Mouse (Mus musculus): Measurements from ENCODE around the gene Klk10.

Gene Klk10

DNA sequence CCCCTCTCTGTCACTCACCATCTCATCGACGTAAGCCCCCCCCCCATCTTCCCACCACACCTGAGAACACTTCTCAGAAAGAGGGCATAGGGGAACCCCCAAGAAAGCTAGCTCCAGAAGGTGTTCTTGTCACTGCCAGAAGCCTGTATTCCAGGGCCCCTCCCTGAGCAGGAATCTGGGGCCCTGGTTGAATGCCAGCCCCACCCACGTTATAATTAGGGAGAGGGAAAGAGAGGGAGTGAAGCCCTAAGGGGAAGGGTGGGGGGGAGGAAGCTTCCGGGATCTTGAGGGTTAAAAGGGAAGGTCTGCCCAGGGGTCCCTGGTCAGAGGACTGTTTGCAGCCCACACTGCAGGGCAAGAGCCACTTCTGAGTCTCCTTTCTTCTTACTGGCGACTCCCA lies at the start of gene Klk10:
Klk10 (plus strand) TSS at position 290 of the 400 bp plus-strand sequence.
- no peak for DNase-seq (ENCODE audit: low spot score in 2 of 2)

DNA sequence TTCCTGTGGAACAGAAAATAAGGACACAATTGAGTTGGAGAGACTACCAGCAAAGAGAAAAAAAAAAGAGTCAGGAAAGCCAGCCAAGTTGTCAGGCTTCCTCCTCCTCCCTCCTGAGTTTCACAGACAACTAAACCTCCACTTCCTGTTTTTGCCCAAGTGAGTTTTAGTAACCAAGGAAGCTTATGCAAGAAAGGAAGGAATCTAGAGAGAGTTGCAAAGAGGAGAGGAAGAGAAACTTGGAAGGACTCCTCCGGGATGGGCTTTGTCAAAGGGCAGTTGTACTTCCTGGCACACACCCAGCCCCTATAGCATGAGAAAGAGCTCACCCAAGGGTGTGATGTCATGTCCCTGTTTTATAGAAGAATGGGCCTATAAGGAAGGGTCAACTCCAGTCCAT lies 33.0 kb upstream of the Klk10 start:
- no peak for DNase-seq (ENCODE audit: low spot score in 2 of 2)

DNA sequence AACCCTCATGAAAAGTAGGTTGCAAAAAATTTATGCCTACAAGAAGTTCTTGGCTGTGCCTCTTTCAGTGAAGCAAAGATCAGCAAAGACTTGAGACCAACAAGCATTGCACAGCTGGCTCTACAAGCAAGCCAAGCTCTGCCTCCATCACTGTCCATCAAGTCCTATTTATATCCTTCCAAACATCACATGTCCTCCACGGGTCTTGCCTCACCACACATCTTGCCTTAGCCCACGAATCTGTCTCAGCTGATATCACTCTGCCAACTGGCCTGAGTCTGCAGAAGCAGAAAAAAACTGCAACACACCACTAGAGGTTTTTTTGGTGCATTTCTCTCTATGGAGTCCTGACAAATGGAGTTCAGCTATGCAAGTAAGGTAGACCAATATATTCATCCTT lies 28.0 kb upstream of the Klk10 start:
- DNase-seq (ENCODE audit: low spot score in 2 of 2) = no peak

DNA sequence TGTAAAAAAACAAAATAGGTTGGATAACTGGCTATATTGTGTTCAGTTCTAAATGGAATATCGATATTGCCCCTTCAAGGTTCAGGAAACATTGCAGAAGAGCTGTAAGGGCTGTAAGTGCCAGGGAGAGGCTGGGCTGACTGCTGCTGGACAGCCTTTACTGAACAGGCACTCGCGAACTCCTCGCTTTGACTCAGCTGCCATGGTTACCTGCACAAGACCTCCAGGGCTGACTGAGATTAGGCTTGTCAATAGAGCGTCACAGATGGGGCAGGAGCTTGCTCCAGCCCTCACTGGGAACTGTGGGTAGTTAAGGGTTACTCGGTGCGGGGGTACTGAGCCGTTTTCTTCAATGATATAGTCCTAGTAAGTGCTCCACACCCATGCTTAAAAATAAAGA lies 14.4 kb upstream of the Klk10 start:
- DNase-seq (ENCODE audit: low spot score in 2 of 2) = no peak

DNA sequence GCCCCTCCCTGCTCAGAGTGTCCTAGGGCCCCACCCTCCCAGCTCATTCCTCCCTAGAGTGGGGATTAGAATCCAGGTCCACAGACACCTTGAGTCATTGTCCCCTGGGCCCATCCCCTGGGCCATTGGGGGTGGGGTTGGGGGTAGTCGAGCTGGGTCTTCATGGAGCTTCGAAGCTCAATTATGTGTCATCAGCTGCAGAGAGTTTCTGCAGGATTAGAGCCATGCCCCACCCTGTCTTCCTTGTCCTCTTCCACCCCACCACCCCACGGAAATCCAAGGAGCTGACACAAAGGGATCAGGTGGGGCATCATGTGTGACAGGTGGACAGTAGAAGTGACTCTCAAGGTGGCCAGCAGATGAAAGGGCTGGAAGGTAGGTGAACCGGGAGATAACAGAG lies 12.2 kb upstream of the Klk10 start, which contains the start of gene Klk12:
Klk12 (plus strand) TSS at position 301 of the 400 bp plus-strand sequence.
- peak in 1 of 2 experiments; percentile 1 for DNase-seq (ENCODE audit: low spot score in 2 of 2)

DNA sequence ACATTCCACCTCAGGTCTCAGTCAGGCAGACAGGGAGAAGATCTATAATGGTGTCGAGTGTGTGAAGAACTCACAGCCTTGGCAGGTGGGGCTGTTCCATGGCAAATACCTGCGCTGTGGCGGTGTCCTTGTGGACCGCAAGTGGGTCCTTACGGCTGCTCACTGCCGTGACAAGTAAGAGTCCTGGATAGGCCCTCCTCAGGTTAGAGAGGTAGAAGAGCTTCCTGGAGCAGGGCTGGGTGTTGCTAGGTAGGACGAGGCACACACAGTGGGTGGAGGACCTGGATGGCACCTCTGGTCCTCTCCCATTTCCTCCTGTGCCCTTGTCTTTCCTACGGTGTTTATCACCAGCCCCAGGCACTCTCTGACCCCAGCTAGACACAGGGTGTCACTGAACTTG lies 11.2 kb upstream of the Klk10 start:
- peak in 1 of 2 experiments; percentile 1 for DNase-seq (ENCODE audit: low spot score in 2 of 2)

DNA sequence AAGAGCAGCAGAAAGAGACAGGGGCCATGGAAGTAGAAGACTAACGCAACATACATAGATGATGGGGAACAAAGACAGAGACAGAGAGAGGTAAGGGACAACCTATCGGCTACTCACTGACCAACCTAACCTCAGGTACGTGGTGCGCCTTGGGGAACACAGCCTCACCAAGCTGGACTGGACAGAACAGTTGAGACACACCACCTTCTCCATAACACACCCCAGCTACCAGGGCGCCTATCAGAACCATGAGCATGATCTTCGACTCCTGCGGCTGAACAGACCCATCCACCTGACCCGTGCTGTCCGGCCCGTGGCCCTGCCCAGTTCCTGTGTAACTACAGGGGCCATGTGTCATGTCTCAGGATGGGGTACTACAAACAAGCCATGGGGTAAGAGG lies 10.1 kb upstream of the Klk10 start:
- peak in 1 of 2 experiments; percentile 2 for DNase-seq (ENCODE audit: low spot score in 2 of 2)

DNA sequence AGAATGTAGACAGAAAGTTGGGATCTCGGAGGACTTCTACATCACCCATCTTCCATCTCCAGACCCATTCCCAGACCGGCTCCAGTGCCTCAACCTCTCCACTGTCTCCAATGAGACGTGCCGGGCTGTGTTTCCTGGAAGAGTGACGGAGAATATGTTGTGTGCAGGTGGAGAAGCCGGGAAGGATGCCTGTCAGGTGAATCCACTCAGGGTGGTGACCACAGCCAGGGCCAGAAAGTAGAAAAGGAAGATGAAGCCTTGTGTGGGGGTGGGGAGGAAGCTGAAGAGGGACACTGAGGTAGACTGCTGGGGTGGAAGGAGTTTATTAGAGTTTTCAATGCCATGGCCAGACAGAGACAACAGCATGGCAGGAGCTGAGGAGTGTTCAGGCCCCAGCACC lies 8.9 kb upstream of the Klk10 start:
- peak in 1 of 2 experiments; percentile 3 for DNase-seq (ENCODE audit: low spot score in 2 of 2)

DNA sequence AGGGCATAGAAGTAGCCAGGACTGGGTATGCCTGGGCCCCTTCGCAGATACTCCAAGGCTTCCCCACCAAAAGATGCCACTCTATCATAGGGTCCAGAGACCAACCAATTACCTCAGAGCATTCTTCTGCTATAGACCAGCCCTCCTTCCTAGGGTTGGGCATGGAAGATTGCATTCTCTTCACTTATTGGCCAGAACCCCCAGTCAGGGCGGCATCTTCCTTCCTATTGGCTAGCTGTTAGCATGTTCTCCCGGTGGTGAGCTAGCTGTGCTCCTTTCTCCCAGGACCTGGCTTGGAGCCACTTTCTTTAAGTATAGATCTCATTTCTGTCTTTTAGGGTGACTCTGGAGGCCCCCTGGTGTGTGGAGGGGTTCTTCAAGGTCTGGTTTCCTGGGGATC lies 7.9 kb upstream of the Klk10 start:
- peak in 1 of 2 experiments; percentile 1 for DNase-seq (ENCODE audit: low spot score in 2 of 2)

DNA sequence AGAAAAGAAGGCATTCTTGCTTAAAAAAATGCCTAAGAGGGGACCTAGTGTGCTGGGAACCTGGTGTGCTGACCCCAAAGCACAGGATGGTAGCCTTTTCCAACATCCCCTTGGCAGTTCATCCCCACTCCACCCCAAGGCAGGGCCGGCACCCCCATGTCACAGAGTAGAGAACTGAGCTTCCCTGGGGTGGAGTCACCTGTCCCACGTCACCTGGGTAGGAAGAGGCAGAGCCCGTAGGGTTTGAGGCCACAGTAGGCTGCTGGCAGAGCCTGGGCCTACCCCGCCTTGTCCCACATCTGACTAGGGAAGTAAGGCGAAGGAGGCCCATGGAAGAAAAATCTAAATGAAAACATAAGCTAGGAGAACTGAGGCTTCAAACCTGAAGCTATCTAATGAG lies 6.5 kb upstream of the Klk10 start, which contains the start of gene Klk11:
Klk11 (plus strand) TSS at position 241 of the 400 bp plus-strand sequence.
- no peak for DNase-seq (ENCODE audit: low spot score in 2 of 2)

DNA sequence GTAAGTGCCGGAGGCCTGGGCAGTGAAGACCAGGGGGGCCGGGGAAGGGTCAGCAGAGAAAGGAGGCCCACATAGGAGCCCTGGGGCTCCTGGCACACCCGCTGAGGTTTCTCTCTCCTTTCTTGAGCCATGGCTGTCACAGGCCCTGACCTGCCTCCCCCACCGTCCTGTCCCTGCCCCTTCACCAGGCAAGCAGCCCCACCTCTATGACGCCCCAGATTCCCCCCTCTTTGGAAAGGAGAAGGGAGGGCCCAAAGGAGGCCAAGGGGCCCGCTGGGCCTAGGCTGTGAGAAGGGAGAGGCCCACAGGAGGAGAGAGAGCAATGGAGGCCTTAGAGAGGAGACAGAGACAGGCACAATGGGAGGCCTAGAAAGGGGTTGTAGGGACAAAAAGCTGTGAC lies 6.0 kb upstream of the Klk10 start:
- DNase-seq (ENCODE audit: low spot score in 2 of 2) = peak in 1 of 2 experiments; percentile 3

DNA sequence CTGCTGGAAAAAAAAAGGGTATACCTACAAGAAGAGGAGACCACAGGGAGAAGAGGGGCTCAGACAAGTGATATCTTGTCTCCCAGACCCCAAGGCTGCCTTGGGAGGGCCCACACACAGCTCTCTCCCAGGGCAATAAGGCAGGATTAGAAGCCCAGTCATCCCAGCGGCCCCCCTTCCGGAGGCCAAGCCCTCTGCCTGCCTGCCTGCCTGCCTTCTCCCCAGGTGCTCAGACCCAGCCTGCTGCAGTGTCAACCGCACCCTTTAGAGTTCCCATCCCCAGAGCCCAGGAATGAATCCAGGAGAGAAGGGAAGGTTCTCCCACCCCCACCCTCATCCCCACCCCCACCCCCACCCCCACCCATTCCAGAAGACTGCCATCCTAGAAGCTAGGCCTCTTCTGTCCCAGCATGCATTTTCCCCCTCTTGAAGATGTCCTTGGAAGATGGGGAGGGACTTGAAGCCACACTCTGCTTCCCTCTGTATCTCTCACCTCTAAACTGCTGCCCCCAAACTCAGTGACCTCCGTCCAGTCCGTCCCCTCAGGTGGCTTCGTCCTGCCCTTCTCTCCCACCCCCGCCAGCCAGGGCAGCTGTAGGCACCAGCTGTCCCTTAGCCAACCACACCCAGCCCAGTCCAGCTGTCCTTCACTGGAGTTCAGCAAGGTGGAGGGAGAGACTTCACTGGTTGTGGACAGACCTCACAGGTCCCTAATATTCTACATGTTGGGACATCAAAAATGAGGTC lies 5.4 kb upstream of the Klk10 start:
- peak in 1 of 2 experiments; percentile 2 for DNase-seq (ENCODE audit: low spot score in 2 of 2)

DNA sequence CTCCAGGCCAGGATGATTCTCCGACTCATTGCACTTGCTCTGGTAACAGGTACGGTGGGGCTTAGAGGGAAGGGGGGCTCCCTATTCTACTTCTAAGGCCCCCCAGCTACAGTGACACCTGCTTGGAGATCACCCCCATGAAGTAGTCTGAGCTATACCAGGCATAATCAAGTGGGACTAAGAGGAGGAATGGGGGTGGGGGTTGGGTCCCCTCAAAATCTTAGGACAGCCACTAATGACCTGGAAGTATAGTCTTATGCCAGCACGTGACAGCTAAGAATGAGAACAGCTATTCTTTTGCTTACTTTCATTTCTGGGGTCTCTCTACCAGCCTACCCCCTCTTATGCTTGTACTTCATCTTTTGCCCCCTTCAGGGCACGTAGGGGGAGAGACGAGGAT lies 4.3 kb upstream of the Klk10 start:
- no peak for DNase-seq (ENCODE audit: low spot score in 2 of 2)

DNA sequence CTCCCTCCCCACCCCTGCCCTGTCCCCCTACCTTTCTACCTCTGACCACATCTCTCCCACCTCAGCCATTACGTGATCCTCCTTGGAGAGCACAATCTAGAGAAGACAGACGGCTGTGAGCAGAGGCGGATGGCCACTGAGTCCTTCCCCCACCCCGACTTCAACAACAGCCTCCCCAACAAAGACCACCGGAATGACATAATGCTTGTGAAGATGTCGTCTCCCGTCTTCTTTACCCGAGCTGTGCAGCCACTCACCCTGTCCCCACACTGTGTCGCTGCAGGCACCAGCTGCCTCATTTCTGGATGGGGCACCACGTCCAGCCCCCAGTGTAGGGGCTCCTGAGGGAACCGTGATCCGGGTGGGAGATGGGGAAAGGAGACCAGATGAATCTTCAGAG lies 3.4 kb upstream of the Klk10 start:
- DNase-seq (ENCODE audit: low spot score in 2 of 2) = peak in 1 of 2 experiments; percentile 2

DNA sequence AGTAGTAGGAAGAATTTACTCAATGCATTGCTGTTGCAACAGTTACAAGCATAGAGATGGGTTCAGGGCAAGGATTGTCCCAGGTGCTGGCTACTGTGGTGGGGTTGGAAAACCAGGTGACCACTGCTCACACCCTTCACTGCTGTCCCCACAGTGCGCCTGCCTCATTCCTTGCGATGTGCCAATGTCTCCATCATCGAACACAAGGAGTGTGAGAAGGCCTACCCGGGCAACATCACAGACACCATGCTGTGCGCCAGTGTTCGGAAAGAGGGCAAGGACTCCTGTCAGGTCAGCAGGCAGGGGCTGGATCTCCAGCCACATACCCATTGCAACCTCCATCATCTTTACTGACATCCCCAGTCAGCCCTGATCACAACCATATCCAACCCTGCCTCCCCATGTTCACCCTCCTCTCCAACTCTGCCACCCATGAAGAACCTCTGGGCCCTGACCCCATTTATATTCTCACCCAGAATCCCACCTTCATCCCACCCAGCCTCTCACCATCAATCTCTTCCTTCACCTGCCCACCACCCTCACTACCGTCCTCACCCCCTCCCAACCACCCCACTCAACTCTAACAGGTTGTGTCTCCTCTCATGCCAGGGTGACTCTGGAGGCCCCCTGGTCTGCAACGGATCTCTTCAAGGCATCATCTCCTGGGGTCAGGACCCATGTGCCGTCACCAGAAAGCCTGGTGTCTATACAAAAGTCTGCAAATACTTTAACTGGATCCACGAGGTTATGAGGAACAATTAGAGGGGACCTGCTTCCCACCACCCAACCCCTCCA lies 2.5 kb upstream of the Klk10 start:
- DNase-seq (ENCODE audit: low spot score in 2 of 2) = peak in 1 of 2 experiments; percentile 2

DNA sequence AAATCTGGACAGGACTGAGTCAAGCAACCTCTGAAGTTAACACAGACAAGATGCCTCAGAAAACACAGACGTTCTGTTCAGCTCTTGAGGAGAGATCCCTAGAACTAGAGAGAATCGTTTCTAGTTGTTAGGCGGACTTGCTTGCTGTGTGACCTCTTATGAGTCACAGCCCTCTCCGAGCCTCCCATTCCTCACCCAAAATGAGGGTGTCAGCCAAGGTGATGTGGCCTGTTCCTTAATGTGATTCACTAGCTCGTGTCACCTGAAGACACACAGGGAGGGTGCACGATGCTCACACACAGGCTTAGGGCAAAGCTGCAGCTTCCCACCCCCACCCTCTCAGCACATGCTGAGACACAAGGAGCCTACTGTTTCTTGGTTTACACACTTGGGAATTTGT lies 594 bp upstream of the Klk10 start:
- no peak for DNase-seq (ENCODE audit: low spot score in 2 of 2)

DNA sequence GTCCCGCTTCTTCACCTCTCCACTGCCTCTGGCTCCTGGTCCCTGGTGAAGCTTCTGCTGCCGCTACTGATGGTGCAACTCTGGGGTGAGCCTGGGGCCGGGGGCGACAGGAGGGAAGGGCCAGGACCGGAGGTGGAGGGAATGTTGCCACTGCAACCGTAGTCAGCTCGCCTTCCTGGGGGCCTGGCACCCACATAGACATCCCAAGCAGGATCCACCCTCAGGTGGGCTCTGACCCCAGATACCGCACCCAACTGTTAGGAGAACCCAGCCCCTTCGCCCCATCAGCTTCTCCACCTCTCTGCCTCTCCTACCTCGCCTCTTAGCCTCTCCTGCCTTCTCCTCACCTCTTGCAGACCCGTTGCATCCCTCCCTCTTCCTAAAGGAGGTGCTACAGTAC lies 706 bp downstream of the Klk10 start:
- no peak for DNase-seq (ENCODE audit: low spot score in 2 of 2)

DNA sequence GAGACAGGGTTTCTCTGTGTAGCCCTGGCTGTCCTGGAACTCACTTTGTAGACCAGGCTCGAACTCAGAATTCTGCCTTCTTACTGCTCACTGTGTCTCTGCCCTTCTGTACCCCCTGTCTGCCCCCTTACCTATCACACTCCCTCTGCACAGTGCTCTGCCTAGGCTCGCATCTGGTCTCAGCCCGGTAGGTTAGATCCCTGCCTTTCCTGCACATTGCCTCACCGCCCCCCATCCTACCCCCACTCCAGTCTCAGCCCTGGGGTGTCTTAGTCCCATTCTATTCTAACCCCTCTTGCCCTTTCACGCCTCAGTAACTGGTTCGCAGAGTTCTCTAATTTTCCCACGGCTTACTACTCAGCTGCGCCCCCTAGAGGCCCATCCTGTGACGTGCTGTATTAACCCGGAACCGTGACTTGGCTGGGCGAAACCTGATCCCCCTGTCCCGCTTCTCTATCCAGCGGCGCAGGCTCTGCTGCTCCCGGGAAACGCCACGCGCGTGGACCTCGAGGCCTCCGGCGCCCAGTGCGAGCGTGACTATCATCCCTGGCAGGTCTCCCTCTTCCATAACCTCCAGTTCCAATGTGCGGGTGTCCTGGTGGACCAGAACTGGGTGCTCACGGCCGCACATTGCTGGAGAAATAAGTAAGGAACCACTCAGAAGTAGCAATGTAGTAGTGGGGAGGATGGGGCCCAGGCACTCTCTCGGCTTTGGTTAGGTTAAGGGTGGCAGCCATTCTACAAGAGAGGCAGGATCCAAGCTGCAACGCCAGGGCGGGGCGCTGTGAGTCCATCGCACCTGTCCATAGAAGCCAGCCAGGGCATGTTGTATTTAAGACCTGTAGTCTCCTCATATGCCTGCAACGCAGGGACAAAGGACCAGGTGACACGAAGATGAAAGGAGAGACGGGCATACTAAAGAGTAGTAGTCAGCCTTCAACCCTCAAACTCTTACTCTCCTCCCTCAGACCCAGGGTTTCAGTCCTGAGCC lies 1.7 kb downstream of the Klk10 start:
- DNase-seq (ENCODE audit: low spot score in 2 of 2) = peak in 1 of 2 experiments; percentile 61

DNA sequence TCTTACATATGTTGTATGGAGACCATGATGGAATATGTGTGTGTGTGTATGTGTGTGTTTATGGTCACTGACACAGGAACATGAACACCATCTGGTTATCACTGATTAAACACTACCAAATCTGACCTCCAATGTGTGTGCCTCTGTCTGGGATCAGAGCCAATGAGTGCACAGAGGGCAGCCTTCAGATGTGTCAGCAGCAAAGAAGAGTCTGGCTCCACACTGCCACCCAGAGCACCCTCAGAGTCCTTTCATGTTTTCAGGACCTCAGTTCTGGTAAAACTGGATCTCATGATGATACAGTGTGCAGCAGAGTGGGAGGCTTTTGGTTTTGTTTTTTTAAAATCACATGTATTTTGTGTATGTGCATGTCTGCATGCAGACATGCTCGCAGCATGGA lies 4.5 kb downstream of the Klk10 start:
- DNase-seq (ENCODE audit: low spot score in 2 of 2) = no peak

DNA sequence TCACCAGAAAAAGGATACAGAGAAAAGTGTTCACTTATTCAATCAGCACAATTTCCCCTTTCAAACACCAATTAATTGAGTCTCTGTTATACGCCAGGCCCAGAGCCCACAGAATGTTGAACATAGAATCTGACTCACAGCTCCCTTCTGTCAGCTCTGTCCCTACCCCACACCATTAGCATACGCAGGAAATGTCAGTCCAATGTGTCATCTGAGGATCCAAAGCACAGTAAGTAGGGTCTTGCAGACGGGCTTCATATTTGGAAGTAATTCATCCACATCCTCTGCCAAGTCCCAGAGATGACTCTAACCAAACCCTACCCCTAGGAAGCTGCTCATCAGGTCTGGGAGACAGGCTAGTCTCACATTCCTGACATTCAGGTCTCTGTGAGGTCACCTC lies 7.3 kb downstream of the Klk10 start:
- DNase-seq (ENCODE audit: low spot score in 2 of 2) = no peak

DNA sequence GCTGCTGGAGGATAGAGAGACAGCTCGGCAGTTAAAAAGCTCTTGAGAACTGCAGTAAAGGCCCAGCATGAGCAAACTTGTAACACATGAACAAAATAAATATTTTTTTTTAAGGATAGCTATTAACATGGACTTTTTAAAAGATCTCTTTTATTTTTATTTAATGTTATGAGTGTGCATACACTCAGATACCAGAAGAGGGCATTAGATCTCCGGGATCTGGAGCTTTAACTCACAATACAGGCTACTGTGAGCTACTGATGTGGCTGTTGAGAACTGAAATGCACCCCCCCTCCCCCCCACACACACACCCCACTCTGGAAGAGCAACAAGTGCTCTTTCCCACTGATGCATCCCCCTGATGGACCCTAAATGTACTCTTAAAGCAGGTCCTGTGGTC lies 8.5 kb downstream of the Klk10 start:
- no peak for DNase-seq (ENCODE audit: low spot score in 2 of 2)

DNA sequence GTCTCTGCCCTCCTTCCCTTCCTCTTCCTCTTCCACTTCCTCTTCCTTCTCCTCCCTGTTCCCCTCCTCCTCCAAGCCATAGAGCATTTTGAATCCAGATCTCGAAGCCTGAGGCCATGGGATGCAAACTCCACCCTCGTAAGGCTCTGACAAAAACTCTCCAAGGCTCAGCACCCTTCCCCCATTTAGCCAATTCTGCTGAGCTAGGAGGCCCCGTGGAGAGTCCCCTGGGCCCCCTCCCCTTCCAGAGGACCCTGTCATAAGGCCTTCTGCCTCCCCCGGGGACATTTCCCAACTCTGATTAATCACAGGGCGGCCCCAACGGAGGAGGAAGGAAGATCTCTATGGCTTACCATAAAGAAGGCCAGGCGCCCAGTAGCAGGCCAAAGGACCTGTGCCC lies 10.8 kb downstream of the Klk10 start, which contains the start of gene Klk9:
Klk9 (plus strand) TSS at position 301 of the 400 bp plus-strand sequence.
- DNase-seq (ENCODE audit: low spot score in 2 of 2) = no peak
